Mouse (Mus musculus) intestine, postnatal 0 days (tissue): ENCODE data around the gene Naa80. TPM values are rescaled to one million over a fixed set of nuclear protein-coding genes. Genes with fewer than 3 reads are reported as not detected.

Experiments
- ATAC-seq: fragments of 200-750 bp; cut with Nextera tagmentation; 2 replicates; pipeline ENCODE4 v1.8.0; 2017; ENCODE audit warnings: mild to moderate bottlenecking, moderate TSS enrichment, moderate library complexity
- H3K27ac ChIP-seq: fragments of 300-500 bp; sonication (generic); 2 replicates; pipeline ENCODE4 v1.5.1; 2014; ENCODE audit warnings: mild to moderate bottlenecking, low read depth, low read length, moderate library complexity
- H3K27me3 ChIP-seq: fragments of 300-500 bp; sonication (generic); replicated peaks from 2 replicates; pipeline ENCODE4 v1.6.1; 2014; ENCODE audit warnings: low read length, mixed read lengths; ENCODE audit not compliant: control insufficient read depth, insufficient read depth
- H3K36me3 ChIP-seq: fragments of 300-500 bp; sonication (generic); 2 replicates; pipeline ENCODE4 v1.6.1; 2014; ENCODE audit warnings: mild to moderate bottlenecking, moderate library complexity; ENCODE audit not compliant: control insufficient read depth, insufficient read depth
- H3K4me1 ChIP-seq: fragments of 300-500 bp; sonication (generic); replicated peaks from 2 replicates; pipeline ENCODE4 v1.6.1; 2014; ENCODE audit warnings: antibody characterized with exemption, low read length, mixed read lengths; ENCODE audit not compliant: control insufficient read depth, insufficient read depth
- H3K4me2 ChIP-seq: fragments of 300-500 bp; sonication (generic); replicated peaks from 2 replicates; pipeline ENCODE4 v1.6.1; 2014; ENCODE audit warnings: low read depth, mild to moderate bottlenecking, moderate library complexity
- H3K4me3 ChIP-seq: fragments of 300-500 bp; sonication (generic); 2 replicates; pipeline ENCODE4 v1.5.1; 2014; ENCODE audit warnings: low read depth, low read length
- H3K9ac ChIP-seq: fragments of 300-500 bp; sonication (generic); 2 replicates; pipeline ENCODE4 v1.6.1; 2014; ENCODE audit warnings: mild to moderate bottlenecking, low read depth, low read length
- H3K9me3 ChIP-seq: fragments of 300-500 bp; sonication (generic); 2 replicates; pipeline ENCODE4 v1.6.1; 2016; ENCODE audit warnings: mixed run types; ENCODE audit not compliant: control insufficient read depth
- CTCF ChIP-seq: sonication (generic); IDR thresholded peaks from 2 replicates; pipeline ENCODE4 v1.5.1; 2016; ENCODE audit warnings: low read depth, mild to moderate bottlenecking, control low read depth, antibody characterized with exemption, moderate library complexity
- WGBS: fragments of 180-500 bp; shearing (Covaris S2); extraction: QIAGEN DNeasy Blood & Tissue Kit; methylation state at CpG from one replicate; pipeline ENCODE4 v1.1.7; 2014; 5-methylcytosine and 5-hydroxymethylcytosine counted together
- polyA plus RNA-seq: library from polyadenylated mRNA; unstranded; fragments of >200 nt; fragmentation: Nextera tagmentation; extraction: Ambion mirVana; gene quantifications from 2 replicates; pipeline ENCODE4 v1.2.1, GENCODE M21; 2015

Gene Naa80
- polyA plus RNA-seq, 1 experiment from 2014 or later, result 21.4 TPM

GRCm38 (mm10) chr9:107596619-107597569 is 18.2 kb downstream of the Naa80 start:
- no peak for TF ChIP-seq CTCF
- WGBS, result 91% methylated on average over 11 of the region's 11 CpGs
- Histone ChIP-seq H3K27ac (no peak overlapping the region), H3K27me3 (no peaks in the 10 kb centered on the region), H3K36me3 (peaks cover 41% of the 10 kb centered on the region), H3K9me3 (no peaks in the 10 kb centered on the region), H3K9ac (no peak overlapping the region), H3K4me3 (no peak overlapping the region), H3K4me2 (no peak overlapping the region), H3K4me1 (0 out of 2 replicates have a peak, but pooled peaks cover 2% of the 10 kb centered on the region)
- ATAC-seq, result no peak

DNA sequence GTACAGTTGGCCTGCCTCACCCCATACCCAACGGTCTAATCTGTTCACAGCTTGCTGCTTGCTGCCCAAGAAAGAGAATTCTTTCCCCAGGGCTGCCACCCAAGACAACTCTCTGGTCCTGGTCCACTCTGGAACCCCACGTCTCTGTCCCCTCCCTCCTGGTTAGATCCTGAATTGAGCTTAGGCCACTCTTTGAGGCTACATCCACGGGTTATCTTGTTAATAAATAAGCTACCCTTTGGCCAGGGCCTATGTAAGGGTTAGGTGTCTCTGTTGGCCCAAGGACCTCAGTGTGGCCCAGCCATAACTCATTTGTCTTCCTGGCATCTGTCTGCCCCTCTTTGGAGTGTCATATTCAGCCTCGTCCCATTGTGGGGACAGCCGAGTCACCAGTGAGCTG is 19.7 kb downstream of the Naa80 start:
- H3K9me3 ChIP-seq, result no peaks in the 10 kb centered on the region
- no peak overlapping the region for H3K4me2 ChIP-seq
- no peak overlapping the region for H3K9ac ChIP-seq
- WGBS, result 49% methylated on average over 5 of the region's 5 CpGs
- no peak overlapping the region for H3K4me3 ChIP-seq
- H3K4me1 ChIP-seq, result 0 out of 2 replicates have a peak, but pooled peaks cover 3% of the 10 kb centered on the region
- ATAC-seq, result no peak
- no peak for TF ChIP-seq CTCF
- peak overlapping the region; percentile 28 for H3K27ac ChIP-seq
- H3K36me3 ChIP-seq, result peaks cover 27% of the 10 kb centered on the region; the same call in 1 of the 2 replicates
- H3K27me3 ChIP-seq, result no peaks in the 10 kb centered on the region

DNA sequence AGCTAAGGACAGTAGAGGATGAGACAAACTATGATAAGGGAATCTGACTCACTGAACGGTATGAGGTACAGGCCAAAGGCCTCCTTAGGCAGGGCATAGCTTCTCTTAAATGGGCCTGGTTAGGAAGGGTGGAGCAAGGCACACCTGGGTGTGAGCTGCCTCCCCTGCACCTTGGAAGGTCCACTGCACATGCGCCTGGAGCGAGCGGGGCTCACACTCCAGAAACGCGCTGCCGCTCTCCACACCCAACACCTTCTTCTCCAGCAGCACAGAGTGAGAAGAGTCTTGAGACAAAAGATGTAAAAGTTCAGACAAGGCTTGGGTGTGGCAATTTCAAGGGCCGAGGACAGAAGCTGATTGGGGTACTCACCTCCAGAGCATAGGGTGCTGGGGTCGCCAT is 20.7 kb downstream of the Naa80 start:
- no peak overlapping the region for H3K4me3 ChIP-seq
- H3K27me3 ChIP-seq, result no peaks in the 10 kb centered on the region
- no peak overlapping the region for H3K9ac ChIP-seq
- H3K36me3 ChIP-seq, result peaks cover 20% of the 10 kb centered on the region; the same call in 1 of the 2 replicates
- no peak overlapping the region for H3K4me2 ChIP-seq
- 66% methylated on average over 9 of the region's 9 CpGs for WGBS
- ATAC-seq, result no peak
- 0 out of 2 replicates have a peak, but pooled peaks cover 6% of the 10 kb centered on the region for H3K4me1 ChIP-seq
- no peak overlapping the region for H3K27ac ChIP-seq
- H3K9me3 ChIP-seq, result no peaks in the 10 kb centered on the region
- TF ChIP-seq CTCF, result no peak

GRCm38 (mm10) chr9:107599842-107600241 is 21.2 kb downstream of the Naa80 start:
- Histone ChIP-seq H3K4me2 (no peak overlapping the region), H3K27me3 (no peaks in the 10 kb centered on the region), H3K9ac (no peak overlapping the region), H3K27ac (no peak overlapping the region), H3K9me3 (no peaks in the 10 kb centered on the region), H3K36me3 (peaks cover 20% of the 10 kb centered on the region; the same call in 1 of the 2 replicates), H3K4me1 (0 out of 2 replicates have a peak, but pooled peaks cover 6% of the 10 kb centered on the region), H3K4me3 (no peak overlapping the region)
- ATAC-seq, result no peak
- WGBS, result 82% methylated on average over 14 of the region's 14 CpGs
- no peak for TF ChIP-seq CTCF

GRCm38 (mm10) chr9:107600745-107601144 is 22.1 kb downstream of the Naa80 start:
- 66% methylated on average over 12 of the region's 12 CpGs for WGBS
- H3K4me2 ChIP-seq, result 0 out of 2 replicates have a peak overlapping the region, but pooled peaks have one; percentile 9
- peak; percentile 25 for ATAC-seq

GRCm38 (mm10) chr9:107601275-107601674 is 22.6 kb downstream of the Naa80 start:
- 83% methylated on average over 11 of the region's 11 CpGs for WGBS
- 0 out of 2 replicates have a peak, but pooled peaks cover 6% of the 10 kb centered on the region for H3K4me1 ChIP-seq
- H3K36me3 ChIP-seq, result peaks cover 20% of the 10 kb centered on the region; the same call in 1 of the 2 replicates
- H3K4me2 ChIP-seq, result 0 out of 2 replicates have a peak overlapping the region, but pooled peaks have one; percentile 9
- no peak for TF ChIP-seq CTCF
- no peaks in the 10 kb centered on the region for H3K27me3 ChIP-seq
- 0 out of 2 replicates have a peak overlapping the region, but pooled peaks have one; percentile 15 for H3K27ac ChIP-seq
- no peak overlapping the region for H3K9ac ChIP-seq
- H3K4me3 ChIP-seq, result no peak overlapping the region
- ATAC-seq, result no peak
- H3K9me3 ChIP-seq, result no peaks in the 10 kb centered on the region

More at GRCm38 (mm10) chr9:107600745-107601144, 22.1 kb downstream of the Naa80 start:
- no peak overlapping the region for H3K4me3 ChIP-seq
- H3K27me3 ChIP-seq, result no peaks in the 10 kb centered on the region
- no peak overlapping the region for H3K9ac ChIP-seq
- peak; percentile 70 for TF ChIP-seq CTCF
- no peaks in the 10 kb centered on the region for H3K9me3 ChIP-seq
- H3K27ac ChIP-seq, result 0 out of 2 replicates have a peak overlapping the region, but pooled peaks have one; percentile 15
- H3K4me1 ChIP-seq, result 0 out of 2 replicates have a peak, but pooled peaks cover 6% of the 10 kb centered on the region
- H3K36me3 ChIP-seq, result peaks cover 20% of the 10 kb centered on the region; the same call in 1 of the 2 replicates
